Mouse (Mus musculus): ENCODE data around the gene Mdga2.

GRCm38 (mm10) chr12:67141605-67142004 lies 80.7 kb downstream of the Mdga2 start:
- no peak for TF ChIP-seq CTCF (IDR thresholded peaks at IDR 0.05 in 2 of 3, conservative IDR thresholded peaks at IDR 0.05 in 1 of 3; ENCODE audit: control insufficient read depth in 1 of 3, insufficient read depth in 1 of 3, low read depth in 2 of 3, low read length in 3 of 3, poor library complexity in 1 of 3, severe bottlenecking in 1 of 3)
- TF ChIP-seq ZMIZ1 (IDR thresholded peaks at IDR 0.05; ENCODE audit: low read depth, low read length), result no peak
- TF ChIP-seq UBTF (IDR thresholded peaks at IDR 0.05; ENCODE audit: borderline replicate concordance, insufficient read depth, low read depth, low read length), result no peak
- no peak for TF ChIP-seq POLR2A (IDR thresholded peaks at IDR 0.05; ENCODE audit: control insufficient read depth in 1 of 2, insufficient read depth in 1 of 2, low read depth in 1 of 2, low read length in 2 of 2, poor library complexity in 1 of 2)
